Mouse (Mus musculus) MEL (cell line): ENCODE measurements around the gene Tollip.

Experiments used
- CTCF ChIP-seq, 3 experiments: IDR thresholded peaks in 2 of 3; conservative IDR thresholded peaks in 1 of 3; 2 replicates each; pipeline ENCODE4 v1.5.1; 2011 to 2012; ENCODE audit warnings: low read length in 3 of 3, low read depth in 2 of 3, mild to moderate bottlenecking in 2 of 3, improper control_type of control experiment in 1 of 3, inconsistent platforms in 1 of 3, mixed read lengths in 1 of 3, moderate library complexity in 1 of 3; ENCODE audit not compliant: control insufficient read depth in 1 of 3, insufficient read depth in 1 of 3, poor library complexity in 1 of 3, severe bottlenecking in 1 of 3
- MAFK ChIP-seq: IDR thresholded peaks from 2 replicates; pipeline ENCODE4 v1.6.1; 2011; ENCODE audit warnings: low read depth, mild to moderate bottlenecking, low read length, improper control_type of control experiment, borderline replicate concordance
- SMC3 ChIP-seq: IDR thresholded peaks from 2 replicates; pipeline ENCODE4 v1.6.1; 2011; ENCODE audit warnings: low read depth, low read length, improper control_type of control experiment

GRCm38 (mm10) chr7:141956174-141956566, 37.9 kb upstream of the Tollip start:
- TF ChIP-seq CTCF (IDR thresholded peaks at IDR 0.05 in 2 of 3, conservative IDR thresholded peaks at IDR 0.05 in 1 of 3; ENCODE audit: control insufficient read depth in 1 of 3, insufficient read depth in 1 of 3, low read depth in 2 of 3, low read length in 3 of 3, poor library complexity in 1 of 3, severe bottlenecking in 1 of 3): no peak
- no peak for TF ChIP-seq MAFK
- no peak for TF ChIP-seq SMC3
